Mouse (Mus musculus): Measurements from ENCODE around the gene Eef1b2.
"Not testable (repeated sequence)": the region's sequence is repeated elsewhere in the genome, so short reads cannot be mapped to it uniquely, and the experiment has no call there.

Gene Eef1b2

DNA sequence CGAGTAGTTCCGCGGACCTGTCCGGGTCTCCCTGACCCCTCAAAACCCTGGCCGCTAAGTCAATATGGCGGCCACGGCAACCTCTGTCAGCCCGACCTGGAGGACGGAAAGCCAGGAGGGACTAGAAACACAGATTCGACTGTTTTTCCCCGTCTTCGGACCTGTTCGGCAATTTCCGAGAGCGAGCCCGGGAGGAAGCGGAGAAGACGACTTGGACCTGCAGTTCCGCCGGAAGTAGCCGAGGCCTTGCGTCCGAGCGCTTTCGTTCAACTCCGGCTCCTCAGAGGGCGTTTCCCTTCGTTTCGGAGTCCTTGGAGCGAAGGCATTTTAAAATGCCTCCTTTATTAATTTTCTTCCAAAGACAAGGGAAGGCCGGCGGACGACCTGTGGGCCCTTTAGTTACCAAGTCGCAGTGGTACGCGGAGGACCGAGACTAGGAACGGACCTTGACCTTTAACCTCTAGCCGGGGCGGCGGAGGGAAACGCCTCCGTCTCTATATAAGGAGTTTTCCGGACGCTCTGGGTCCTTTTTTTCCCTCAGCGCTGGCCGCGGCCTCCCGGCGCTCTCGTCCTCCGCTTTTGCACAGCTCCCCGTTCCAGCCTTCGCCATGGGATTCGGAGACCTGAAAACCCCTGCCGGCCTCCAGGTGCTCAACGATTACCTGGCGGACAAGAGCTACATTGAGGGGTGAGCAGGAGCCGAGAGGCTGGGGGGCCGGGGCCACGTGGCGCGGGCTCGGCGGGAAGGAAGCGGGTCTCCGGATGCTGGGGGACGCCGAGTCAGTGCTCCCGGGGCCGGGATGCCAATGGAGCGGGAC lies at the start of gene Eef1b2, which contains the start of gene Ndufs1:
Gene Eef1b2 (plus strand): TSS at position 222 of the 818 bp plus-strand sequence.
Gene Ndufs1 (minus strand): TSS at position 230 of the 818 bp plus-strand sequence.
- DNase-seq (ENCODE audit: low spot score in 2 of 2): peak; percentile 96 to 97

DNA sequence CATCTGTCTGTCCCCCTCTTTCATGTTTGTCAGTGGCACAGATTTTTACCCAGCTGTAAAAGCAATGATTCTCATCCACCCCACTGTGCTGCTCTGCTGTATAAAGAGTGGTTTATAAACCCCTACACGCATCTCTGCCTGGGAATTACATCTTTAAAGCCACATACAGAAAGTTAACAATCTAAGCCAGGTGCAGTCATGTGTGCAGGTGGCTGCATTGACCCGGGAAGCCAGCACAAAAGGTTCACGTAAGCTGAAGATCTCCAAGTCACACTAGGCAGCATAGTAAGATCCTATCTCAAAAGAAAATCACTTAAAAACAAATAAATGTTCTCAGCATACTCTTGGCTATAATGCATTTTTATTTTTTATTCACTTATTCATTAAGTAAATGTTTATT lies 47.4 kb upstream of the Eef1b2 start:
- DNase-seq (ENCODE audit: low spot score in 2 of 2): no peak

DNA sequence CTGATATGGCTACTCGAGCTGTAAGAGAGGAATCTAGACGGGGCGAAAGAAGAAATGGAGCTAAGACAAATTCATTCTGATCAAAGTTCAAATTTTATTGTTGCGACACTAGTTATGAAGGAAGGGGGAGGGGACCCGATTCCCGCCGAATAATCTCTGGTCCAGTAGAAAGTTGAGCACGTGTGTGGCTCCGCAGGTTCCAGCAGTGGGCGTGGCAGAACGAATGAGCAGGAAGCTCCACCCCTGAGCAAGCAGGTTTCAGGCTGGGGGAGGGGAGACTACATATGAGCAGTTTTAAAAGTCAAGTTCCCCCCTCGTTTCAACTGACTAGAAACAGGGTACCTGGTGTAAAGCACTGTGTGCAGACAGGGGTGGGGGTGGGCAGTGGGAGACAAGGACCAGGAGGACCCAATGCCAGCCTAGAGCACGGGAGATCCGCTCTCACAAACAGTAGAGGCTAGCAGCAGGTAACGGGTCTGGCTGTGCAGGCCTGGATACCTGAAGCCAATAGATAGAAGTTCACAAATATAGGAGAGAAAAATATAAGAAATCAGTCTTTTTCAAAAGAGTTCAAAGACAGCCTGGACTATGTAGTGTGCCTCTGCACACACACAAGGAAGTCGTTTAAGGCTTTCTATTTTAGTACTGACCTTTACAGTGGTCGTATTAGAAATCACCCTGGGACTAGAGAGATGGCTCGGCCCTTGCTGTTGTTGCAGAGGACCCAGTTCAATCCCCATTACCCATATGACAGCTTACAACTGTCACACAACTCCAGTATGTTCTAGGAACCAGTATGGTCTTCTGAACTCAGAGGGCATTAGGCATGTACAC lies 46.6 kb upstream of the Eef1b2 start:
- DNase-seq (ENCODE audit: low spot score in 2 of 2): no peak

DNA sequence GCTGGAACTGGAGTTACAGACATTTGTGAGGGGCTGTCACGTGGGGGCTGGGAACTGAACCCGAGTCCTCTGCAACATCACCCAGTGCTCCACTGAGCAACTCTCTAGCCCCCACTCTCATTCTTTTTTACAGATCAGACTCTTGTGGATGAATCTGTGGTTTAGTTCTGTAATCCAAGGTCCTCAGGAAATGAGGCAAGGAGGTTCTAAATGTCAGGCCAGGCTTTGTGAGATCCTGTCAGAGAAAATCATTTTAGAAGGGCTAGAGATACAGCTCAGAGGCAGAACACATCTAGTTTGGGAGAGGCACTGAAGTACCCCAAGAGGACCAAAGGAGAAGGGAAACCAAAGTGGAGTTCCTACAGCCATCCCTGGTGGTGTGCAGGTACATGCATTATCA lies 45.7 kb upstream of the Eef1b2 start:
- DNase-seq (ENCODE audit: low spot score in 2 of 2): no peak

DNA sequence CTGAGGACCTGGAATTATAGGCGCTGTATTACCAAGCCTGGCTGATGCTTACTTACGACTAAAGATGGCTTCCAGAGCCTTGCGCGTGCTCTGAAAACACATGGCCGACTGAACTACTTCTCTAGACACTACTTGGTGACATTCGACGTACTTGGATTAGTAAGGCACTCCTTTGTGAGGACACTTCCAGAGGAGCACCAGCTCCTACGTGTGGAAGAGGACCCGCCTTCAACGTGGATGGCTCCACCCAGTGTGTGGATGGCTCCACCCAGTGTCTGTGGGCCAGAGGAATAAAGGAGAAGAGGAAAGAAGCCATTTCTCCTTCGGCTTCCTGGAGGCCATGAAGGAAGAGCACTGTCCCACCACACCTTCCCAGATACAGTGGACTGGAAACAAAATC lies 44.9 kb upstream of the Eef1b2 start:
- DNase-seq (ENCODE audit: low spot score in 2 of 2): no peak

DNA sequence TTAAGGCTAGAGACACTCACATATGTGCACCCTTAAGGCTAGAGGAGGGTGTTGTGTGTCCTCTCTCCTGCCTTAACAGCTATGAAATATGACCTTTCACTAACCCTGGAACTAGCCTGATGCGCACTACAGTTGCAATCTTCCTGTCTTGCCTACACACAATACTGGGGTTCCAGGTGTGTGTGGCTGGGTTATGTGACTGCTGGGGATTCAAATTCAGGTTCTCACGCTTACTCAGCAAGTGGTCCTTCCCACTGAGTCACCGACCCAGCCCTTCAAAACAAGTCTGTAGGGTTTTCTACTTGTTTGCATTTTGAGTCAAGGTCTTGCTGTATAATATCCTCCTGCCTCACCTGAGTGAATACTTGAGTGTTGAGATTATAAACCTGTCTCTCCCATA lies 42.1 kb upstream of the Eef1b2 start:
- DNase-seq (ENCODE audit: low spot score in 2 of 2): no peak

DNA sequence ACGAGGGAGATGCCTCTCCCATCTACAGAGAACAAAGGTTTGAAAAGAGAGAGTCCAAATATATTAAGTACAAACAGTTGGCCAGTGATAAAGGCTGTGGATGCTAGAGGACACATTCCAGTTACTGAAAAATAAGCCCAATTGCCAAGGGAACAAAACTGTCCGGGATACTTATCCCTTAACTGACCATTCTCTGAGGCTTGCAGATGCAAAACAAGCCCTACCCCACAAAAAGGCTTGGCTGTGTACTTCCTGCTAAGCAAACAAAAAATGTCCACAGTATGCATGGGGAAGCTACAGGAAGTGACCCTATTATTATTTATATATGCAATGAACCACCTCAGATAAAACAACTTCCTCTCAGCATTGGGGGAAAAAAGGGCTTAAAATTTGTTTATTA lies 38.7 kb upstream of the Eef1b2 start:
- no peak for DNase-seq (ENCODE audit: low spot score in 2 of 2)

DNA sequence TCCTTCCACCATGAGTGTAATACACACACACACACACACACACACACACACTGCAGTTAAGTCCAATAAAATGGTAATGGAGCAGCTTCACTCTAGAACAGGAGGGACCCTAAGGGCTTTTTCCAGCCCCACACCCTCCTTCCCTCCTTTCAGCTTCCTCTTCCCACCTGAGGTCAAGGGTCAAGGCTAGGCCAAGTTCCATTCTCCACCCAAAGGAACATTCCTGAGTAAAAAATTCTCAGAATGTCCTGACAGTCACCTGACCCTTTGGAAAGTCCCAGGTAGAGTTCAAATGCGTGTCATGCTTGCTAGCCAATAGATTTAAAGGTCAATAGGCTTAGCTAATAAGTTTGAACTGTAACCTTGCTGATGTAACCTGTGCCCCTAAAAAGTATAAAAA lies 38.0 kb upstream of the Eef1b2 start:
- not testable (repeated sequence) for DNase-seq (ENCODE audit: low spot score in 2 of 2)

DNA sequence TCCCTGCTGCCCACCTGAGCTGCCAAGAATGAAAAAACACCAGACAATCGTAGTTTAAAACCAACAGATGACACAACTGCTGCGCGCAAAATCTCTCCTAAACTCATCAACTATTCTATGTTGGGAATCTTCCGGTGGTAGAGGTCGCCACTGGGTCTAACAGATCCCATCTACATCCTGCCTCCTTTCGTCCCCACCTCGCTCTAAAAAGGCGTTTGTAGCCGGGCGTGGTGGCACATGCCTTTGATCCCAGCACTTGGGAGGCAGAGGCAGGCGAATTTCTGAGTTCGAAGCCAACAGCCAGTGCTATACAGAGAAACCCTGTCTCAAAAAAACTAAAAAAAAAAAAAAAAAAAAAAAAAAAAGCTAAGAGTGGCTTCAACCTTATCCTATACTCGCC lies 36.4 kb upstream of the Eef1b2 start:
- DNase-seq (ENCODE audit: low spot score in 2 of 2): no peak

DNA sequence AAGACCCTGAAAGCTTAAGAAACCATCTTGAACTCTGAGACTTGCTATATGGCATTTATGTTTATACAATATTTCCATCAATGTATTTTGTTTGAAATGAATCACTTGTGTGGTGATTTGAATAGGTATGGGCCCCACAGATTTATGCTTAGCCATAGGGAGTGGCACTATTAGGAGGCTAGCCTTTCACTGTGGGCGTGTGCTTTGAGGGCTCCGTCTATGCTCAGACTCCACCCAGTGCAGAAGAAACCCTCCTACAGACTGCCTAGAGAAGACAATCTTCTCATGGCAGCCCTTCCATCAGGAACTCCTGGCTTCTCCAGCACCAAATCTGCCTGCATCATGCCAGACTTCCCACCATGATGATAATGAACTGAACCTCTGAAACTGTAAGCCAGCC lies 8.0 kb upstream of the Eef1b2 start:
- no peak for DNase-seq (ENCODE audit: low spot score in 2 of 2)

DNA sequence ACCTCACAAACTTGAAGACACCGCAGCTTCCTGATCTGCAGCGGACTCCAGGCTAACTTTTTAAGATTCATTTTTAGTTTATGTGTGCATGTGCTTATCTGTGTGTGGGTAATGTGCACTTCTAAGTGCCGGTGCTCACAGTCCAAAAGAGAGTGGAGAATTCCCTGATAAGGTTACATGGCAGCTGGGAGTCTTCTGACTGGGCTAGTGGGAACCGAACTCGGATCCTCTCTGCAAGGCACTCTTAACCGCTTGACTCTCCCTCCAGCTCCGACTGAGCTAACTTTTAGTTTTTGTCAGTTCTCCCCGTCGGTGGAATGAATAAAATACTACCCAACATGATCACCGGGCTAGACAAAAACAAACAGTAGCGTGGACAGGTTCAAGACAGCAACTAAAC lies 772 bp upstream of the Eef1b2 start:
- DNase-seq (ENCODE audit: low spot score in 2 of 2): peak in 1 of 2 experiments; percentile 5

DNA sequence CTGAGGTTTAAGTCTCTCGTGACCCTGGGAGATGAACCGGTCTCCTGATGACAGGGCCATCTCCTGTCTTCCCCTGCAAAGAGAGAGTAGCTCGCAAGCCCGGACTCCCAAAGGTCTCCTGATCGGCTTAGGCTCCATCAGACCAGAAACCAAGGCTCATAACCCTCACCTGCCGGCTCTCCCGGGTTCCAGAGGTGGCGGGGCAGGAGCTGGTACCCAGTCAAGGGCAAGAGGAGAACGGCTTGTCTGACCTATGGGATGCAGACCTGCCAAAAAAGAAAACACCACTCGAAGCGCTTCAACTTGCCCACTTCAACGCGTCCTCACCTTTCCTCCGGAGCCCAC lies 394 bp upstream of the Eef1b2 start:
- DNase-seq (ENCODE audit: low spot score in 2 of 2): no peak

DNA sequence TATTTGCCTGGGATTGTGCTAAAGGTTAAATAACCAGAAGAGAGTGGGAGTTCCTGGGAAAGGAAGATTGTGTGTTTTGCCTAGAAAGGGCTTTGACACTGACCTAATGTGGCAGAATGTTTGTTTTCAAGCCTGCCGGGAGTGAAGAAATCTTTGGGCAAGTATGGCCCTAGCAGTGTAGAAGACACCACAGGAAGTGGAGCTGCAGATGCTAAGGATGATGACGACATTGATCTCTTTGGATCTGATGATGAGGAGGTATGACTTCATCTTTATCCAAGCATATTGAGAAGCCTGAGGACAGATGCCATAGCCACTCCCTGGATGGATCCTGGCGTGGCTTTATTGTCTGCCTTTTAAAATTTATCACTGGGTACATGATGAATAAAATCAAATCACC lies 1.7 kb downstream of the Eef1b2 start:
- DNase-seq (ENCODE audit: low spot score in 2 of 2): no peak

DNA sequence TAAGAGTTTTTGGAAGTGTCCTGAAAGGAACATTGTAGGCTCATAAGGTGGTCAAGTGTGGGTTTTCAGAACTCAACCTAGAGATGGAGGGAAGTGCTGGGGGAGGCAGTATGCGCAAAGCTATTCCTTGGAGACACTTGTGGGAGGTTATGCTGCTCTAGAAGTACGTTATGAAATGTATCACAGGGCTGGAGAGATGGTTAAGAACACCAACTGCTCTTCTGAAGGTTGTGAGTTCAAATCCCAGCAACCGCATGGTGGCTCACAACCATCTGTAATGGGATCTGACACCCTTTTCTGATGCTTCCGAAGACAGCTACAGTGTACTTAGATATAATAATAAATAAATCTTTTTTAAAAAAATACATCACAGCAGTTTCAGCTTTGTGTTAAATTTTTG lies 3.5 kb downstream of the Eef1b2 start:
- no peak for DNase-seq (ENCODE audit: low spot score in 2 of 2)

DNA sequence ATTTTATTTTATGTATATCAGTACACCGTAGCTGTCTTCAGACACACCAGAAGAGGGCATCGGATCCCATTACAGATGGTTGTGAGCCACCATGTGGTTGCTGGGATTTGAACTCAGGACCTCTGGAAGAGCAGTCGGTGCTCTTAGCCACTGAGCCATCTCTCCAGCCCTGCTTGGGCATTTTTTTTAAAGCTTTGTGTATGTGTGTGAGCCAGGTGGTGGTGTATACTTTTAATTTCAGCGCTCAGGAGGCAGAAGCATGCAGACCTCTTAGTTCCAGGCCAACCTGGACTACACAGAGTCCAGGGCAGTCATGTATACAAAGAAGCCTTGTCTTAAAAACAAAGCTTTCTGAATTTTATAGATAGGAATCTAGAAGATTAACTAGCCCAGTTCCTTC lies 4.0 kb downstream of the Eef1b2 start:
- DNase-seq (ENCODE audit: low spot score in 2 of 2): not testable (repeated sequence)

DNA sequence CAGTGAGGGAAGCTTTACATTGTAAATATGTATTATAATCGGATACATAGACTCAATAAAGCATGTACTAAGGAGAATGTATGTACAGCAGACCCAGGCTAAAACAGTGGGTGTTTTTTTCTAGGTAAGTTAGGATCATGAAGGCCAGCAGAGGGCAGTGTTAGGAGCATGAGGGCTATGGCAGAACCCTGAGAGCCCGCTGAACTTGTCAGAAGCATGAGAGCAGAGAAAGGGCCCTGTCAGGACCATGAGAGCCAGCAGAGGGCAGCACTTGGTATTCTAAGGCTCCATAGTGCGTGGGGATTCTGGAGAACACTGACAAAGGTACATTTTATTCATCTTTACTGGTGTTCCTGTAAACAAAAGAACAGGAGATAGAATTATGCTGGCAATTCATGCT lies 4.4 kb downstream of the Eef1b2 start:
- DNase-seq (ENCODE audit: low spot score in 2 of 2): peak; percentile 88 to 94

DNA sequence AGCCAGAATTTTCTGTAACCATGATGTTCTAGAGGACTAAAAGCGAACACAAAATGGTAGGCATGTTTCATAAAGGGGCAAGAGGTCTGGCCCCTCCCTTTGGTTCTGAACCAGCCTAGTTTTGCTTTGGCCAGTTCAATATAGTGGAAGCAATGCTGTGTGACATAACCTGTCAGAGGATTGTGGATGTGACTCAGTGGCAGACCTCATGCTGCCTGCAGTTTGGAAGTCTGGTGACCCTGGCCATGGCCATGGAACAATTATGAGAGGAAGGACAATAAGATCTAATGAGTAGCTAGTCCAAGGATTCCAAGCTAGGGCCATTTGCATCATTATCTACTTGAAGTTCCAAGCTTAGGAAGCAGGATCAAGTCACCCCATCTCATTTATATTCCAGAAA lies 4.9 kb downstream of the Eef1b2 start:
- no peak for DNase-seq (ENCODE audit: low spot score in 2 of 2)

DNA sequence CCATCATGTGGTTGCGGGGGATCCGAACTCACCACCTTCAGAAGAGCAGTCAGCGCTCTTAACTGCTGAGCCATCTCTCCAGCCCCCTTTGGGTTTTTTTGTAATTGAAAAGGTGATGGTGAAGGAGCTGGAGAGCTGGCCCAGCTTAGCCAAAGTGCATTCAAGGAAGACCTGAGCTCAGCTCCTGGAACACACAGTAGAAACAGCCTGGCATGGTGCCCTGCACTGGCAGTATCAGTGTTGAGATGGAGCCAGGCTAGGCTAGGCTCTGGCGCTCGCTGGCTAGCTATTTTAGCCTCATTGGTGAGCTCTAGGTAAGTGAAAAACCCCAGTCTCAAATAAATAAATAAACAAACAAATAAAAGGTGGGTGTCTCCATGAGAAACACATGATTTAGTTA lies 5.6 kb downstream of the Eef1b2 start:
- no peak for DNase-seq (ENCODE audit: low spot score in 2 of 2)

DNA sequence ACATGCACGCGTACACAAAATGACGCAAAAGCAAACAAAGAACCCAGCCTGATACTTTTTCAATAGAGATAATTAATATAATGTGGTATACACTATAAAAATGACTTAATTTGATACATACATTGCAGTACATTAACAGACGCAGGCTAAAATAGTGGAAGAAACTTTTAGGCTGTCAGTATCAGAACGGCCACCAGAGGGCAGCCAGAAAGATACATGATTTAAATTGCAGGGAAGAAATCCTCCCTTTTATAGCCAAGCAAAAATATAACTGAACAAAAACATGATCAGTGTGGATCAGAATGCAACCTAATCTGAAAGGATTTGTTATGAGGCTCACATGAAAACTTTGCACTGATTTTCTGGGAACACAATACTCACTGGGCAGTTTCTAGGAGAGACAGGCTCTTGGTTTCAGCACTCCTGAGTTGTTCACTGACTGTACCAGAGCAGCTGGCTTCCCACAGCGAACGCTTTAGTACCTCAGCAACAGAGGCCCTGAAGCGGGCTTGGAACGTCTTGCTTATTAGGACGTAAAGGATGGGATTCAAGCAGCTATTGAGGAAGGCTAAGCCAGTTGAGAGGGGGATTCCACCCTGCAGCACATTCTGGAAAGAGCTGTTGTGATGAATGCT lies 6.1 kb downstream of the Eef1b2 start:
- peak in 1 of 2 experiments; percentile 41 for DNase-seq (ENCODE audit: low spot score in 2 of 2)

DNA sequence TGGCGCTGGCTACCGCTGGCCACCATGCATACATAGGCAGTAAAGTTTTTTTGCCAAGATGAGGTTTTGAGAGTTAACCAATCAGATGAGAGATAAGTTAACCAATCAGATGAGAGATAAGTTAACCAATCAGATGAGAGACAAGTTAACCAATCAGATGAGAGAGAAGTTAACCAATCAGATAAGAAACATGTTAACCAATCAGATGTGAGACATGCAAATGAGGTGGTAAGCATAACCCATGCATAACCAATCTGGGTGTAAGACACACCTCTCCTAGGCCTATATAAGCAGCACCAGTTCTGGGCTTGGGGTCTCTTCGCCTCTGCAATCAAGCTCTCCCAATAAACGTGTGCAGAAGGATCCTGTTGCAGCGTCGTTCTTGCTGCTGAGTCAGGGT lies 8.8 kb downstream of the Eef1b2 start:
- not testable (repeated sequence) for DNase-seq (ENCODE audit: low spot score in 2 of 2)

DNA sequence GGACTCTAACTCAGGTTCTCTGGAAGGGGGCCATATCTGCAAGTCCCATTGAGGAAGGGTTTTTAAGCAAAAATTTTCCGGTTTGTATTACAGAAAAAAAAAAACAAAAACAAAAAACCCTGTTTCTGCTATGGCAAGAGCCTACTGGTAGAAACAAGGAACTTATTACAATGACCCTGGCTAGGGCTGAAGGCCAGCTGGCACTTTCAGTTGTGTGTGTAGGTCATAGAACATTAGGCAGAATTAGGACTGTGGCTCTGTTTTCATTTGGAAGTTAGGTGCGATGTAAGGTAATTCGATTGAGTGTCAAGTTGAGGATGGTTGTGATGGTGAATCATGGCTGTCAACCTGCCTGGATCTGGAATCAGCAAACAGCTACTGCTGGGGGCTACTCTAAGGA lies 11.9 kb downstream of the Eef1b2 start:
- DNase-seq (ENCODE audit: low spot score in 2 of 2): no peak

DNA sequence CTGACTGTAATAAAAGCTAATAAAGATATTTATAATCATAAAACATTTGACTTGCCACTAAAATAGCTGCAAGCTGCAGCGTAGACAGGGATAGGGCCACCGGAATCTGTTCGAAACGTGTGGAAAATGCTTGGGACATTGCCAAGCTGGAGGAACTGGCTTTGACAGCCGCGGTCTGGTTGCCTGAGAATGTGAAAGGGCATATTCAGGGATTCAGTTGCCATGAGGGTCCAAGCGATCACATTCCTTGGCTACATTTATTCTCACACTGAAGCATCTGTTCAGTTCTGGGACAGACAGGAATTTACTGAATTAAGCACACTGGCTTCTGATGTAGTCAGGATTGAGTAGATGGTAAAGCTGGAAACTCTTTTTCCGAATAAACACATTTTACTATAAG lies 14.2 kb downstream of the Eef1b2 start:
- DNase-seq (ENCODE audit: low spot score in 2 of 2): no peak

All from thymus, postnatal 10 days (tissue).